ENCODE assay signal across 21 mouse cellular contexts in genomic region chr13:56332356-56332755, GRCm38 (mm10). TPM values are rescaled to one million over a fixed set of nuclear protein-coding genes. Genes with fewer than 3 reads are reported as not detected.
"Had no signal": no experiment of that assay in that cellular context is flagged by ENCODE, and none has a peak within 500 bp of the region (broad histone marks: within the 10 kb centered on the region; RNA-seq: fewer than 3 reads in every experiment).

No protein-coding gene starts in this region.

- DNase-seq: liver, postnatal 0 days; lung, adult 2 months; lung, postnatal 14 days; lung, postnatal 36 days; midbrain, embryonic 14.5 days; right cerebral cortex, postnatal 14 days; thymus, adult 2 months; thymus, postnatal 25 days; thymus, postnatal 4 days had no signal

- H3K27me3 ChIP-seq: liver, embryonic 15.5 days; lung, embryonic 15.5 days; neural tube, embryonic 12.5 days; stomach, embryonic 15.5 days had no signal

- H3K4me3 ChIP-seq: liver, embryonic 15.5 days; lung, embryonic 15.5 days; megakaryocyte, embryonic 14.5 days; neural tube, embryonic 12.5 days; stomach, embryonic 15.5 days had no signal

- H3K9ac ChIP-seq: liver, embryonic 15.5 days; liver, postnatal 0 days; lung, embryonic 15.5 days; neural tube, embryonic 12.5 days; stomach, embryonic 15.5 days had no signal

- H3K4me1 ChIP-seq: liver, embryonic 15.5 days; lung, embryonic 15.5 days; neural tube, embryonic 12.5 days; stomach, embryonic 15.5 days had no signal

- H3K4me2 ChIP-seq: liver, embryonic 15.5 days; lung, embryonic 15.5 days; neural tube, embryonic 12.5 days; stomach, embryonic 15.5 days had no signal

- H3K36me3 ChIP-seq: liver, embryonic 15.5 days; lung, embryonic 15.5 days; neural tube, embryonic 12.5 days; stomach, embryonic 15.5 days had no signal

- ATAC-seq: liver, postnatal 0 days; lung, postnatal 0 days; midbrain, embryonic 16.5 days had no signal

- H3K9me3 ChIP-seq: liver, embryonic 15.5 days; lung, embryonic 15.5 days; megakaryocyte, embryonic 14.5 days; neural tube, embryonic 12.5 days; stomach, embryonic 15.5 days had no signal

- H3K27ac ChIP-seq: liver, embryonic 15.5 days; lung, embryonic 15.5 days; macrophage; neural tube, embryonic 12.5 days; stomach, embryonic 15.5 days; stomach, postnatal 0 days had no signal

RNA-seq across cellular contexts. Expression of gene Cxcl14, which starts 36.0 kb away (rescaled TPM):
- total RNA-seq: megakaryocyte progenitor cell, adult 5-6 weeks; monocyte, adult 5-6 weeks; neutrophil, adult 5-6 weeks had no signal
